Mouse (Mus musculus) heart, adult 2 months (tissue): ENCODE measurements around the gene Abhd5.

Experiments used
- CTCF ChIP-seq: fragments of 200-600 bp; IDR thresholded peaks from 2 replicates; pipeline ENCODE4 v1.8.1; 2022; ENCODE audit warnings: antibody characterized with exemption, mild to moderate bottlenecking, moderate library complexity
- POLR2A ChIP-seq: fragments of 200-500 bp; IDR thresholded peaks from 2 replicates; pipeline ENCODE4 v1.6.1; 2011; ENCODE audit warnings: mild to moderate bottlenecking, low read depth, low read length, control low read depth; ENCODE audit not compliant: insufficient read depth

DNA sequence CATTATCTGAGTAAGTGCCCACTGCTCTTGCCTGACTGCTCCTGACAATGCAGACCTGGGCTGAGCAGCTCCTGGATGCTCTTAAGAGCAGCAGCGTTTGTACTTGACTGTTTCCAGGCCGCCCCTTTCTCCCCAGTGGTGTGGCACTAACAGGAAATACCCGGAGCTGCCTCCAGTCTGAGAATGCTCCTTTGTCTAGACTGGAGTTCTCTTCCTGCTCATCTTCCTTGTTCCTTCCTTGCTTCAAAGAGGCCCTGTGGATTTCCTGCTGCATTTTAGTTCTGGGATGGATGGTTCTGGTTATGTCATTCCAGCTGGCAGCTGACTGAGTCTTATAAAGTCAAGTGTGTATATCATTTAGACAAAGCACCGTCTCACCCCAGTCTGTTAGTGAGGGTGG is 21.1 kb downstream of the Abhd5 start:
- TF ChIP-seq CTCF (no peak), POLR2A (no peak)
